Mouse (Mus musculus): Measurements from ENCODE around the gene Serpine1. TPM values are rescaled to one million over a fixed set of nuclear protein-coding genes. Genes with fewer than 3 reads are reported as not detected.

The Serpine1 gene
- total RNA-seq, 1 experiment from 2014 or later: not detected

DNA sequence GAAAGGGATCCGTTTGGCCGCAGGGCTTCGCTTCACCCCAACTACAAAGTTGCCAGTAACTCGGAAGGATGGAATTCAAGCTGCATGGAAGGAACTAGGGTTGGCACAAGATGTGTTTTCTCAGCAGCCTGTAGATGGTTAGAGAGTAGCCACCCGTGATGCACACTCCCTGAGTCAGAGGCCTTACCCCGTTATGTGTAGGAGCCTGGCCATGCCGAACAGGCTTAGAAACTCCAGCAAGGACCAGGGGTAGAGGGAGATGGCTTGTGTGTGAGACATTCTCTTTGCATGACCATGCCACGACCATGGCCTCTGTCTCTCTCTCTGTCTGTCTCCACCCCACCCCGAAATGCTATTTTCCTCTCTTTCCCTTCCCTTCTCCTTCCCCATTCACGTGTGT lies 30.0 kb upstream of the Serpine1 start:
- no peak for ATAC-seq (replicated peaks; ENCODE audit: insufficient number of reproducible peaks, low FRiP score, low TSS enrichment, poor library complexity, severe bottlenecking)

DNA sequence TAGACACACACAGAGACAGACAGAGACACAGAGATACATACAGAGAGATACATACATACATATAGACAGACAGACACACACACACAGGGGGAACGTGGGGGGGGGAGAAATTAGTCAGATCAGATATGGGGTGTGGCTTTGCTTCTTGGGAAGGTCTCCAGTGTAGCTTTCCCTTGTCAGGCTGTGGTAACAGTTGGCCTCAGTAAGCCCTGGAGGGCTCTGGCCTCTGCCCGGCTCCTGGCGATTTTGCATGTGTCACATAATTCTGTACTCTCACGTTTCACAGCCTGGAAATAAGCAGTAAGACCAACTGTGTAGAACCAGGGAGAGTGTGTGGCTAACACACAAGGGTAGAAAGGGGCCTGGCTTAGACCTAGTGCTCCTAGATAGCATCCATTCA lies 28.6 kb upstream of the Serpine1 start:
- no peak for ATAC-seq (replicated peaks; ENCODE audit: insufficient number of reproducible peaks, low FRiP score, low TSS enrichment, poor library complexity, severe bottlenecking)

DNA sequence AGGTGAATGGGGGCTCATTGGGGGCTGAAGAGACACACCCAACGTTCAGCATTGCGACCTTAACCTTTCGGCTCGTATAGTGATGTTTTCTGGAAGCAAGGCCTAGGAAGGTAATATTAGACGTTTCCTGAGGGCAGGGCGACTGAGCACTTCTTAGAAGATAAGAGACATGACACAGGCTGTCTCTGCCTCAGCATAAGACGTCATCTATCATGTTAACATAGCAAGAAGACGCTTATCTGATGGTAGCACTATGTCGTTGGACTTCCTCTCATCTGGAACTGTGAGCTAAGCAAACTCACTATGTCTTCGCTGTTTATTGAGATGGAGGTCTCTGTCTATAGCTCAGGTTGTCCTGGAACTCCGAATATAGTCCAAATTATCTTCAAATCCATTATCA lies 26.4 kb upstream of the Serpine1 start:
- ATAC-seq (replicated peaks; ENCODE audit: insufficient number of reproducible peaks, low FRiP score, low TSS enrichment, poor library complexity, severe bottlenecking): no peak

DNA sequence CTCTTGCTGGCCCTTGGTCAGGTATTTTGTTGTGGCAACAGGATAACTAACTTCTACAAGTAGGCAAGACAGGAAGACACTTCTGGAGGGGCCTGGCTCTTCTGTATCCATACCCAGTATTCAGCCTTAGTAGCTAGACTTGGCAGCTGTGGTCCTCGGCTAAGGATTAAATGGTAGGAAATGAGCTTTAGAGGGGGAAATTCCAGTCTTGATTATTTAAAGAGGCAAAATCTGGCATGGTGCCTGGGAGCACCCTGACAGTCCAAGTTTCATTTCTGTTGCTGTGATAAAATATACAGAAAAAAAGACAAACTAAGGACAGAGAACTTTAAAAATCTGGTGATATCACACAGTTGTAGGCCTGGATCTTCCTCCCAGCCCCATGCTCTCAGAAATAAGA lies 24.0 kb upstream of the Serpine1 start:
- no peak for ATAC-seq (replicated peaks; ENCODE audit: insufficient number of reproducible peaks, low FRiP score, low TSS enrichment, poor library complexity, severe bottlenecking)

DNA sequence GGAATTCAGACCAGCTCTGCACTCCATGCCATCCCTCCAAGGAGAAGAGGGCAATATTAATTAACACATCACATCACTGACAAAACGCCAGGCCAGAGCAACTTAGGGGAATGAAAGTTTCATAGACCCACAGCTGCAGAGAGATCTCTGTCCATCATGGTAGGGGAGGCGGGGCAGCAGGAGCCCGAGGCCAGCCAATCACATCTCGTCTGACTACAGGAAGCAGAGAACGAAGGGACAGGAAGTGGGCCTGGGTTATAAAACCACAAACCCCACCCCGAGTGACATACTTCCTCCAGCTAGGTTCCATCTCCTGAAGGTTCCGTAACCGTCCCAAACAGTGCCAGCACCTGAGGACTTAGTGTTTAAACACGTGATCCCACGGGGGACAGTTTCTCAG lies 23.1 kb upstream of the Serpine1 start:
- 0 out of 2 replicates have a peak, but pooled peaks have one; percentile 53 for ATAC-seq (replicated peaks; ENCODE audit: insufficient number of reproducible peaks, low FRiP score, low TSS enrichment, poor library complexity, severe bottlenecking)

DNA sequence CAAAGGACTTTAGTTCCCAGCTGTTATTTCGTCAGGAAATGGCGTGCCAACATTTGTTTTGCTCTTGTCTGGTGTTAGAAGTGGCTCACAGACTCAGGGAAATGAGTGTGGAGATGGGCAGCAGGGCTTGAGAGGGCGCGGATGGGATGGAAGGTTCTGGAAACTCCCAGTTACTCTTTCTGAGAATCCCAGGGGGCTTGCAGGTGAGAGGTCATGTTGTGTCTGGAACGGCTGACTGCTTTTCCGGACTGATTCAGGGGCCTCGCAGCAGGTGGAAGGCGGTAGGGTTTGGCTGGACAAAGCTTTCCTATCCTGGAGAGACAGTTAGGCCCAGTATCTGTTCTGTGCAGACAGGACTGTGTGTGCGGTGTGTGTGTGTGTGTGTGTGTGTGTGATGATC lies 21.7 kb upstream of the Serpine1 start:
- no peak for ATAC-seq (replicated peaks; ENCODE audit: insufficient number of reproducible peaks, low FRiP score, low TSS enrichment, poor library complexity, severe bottlenecking)

DNA sequence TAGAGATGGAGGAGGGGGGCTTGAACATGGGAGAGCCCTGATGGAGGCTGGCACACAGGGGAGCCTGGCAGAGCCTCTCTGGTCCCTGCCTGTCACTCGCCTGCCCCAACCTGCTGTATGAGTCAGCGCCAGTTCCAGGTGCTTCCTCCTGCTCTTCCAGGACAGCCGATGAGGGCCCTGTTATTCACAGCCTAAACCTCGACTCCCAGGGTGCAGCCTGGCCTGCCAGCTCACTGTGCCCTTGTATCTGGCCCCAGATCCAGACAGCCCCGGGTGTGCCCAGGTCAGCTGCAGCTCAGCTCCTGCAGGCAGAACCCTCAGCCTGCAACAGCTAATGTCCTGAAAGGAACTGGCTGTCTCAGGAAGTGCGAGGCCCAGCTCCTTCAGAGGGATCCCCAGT lies 19.5 kb upstream of the Serpine1 start:
- no peak for ATAC-seq (replicated peaks; ENCODE audit: insufficient number of reproducible peaks, low FRiP score, low TSS enrichment, poor library complexity, severe bottlenecking)

DNA sequence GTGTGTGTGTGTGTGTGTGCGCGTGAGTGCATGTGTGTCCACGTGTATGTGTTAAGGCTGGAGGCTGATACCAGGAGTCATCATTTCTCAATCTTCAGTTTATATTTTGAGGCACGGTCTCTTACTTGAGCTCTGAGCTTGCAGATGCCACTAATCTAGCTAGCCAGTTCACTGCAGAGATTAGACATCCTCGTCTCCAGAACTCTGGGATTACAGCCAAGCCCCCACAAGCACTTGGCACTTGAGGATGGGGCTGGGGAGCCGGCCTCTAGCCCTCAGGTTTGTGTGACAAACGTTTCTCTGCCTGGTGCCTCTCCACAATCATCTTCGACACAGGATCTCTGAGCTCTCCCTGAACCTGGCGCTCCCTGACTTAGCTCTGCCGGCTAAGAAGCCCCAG lies 18.8 kb upstream of the Serpine1 start:
- no peak for ATAC-seq (replicated peaks; ENCODE audit: insufficient number of reproducible peaks, low FRiP score, low TSS enrichment, poor library complexity, severe bottlenecking)

DNA sequence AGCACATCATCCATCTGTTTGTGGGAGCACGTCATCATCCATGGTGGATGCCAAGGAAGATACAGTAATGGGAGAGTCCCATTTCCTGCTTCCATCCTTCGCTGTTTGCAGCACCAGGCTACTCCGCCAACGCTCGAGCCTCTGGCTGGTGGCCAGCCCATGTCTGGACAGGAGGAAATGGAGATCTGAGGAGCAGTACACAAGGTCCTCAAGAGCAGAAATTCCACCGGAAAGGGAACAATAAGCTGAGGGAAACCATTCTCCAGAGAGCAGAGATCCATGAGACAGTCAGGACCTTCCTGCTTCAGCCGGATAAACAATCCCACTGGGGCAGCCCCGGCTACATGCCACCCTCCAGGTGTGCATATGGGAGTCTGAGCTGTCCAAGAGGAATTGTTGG lies 15.3 kb upstream of the Serpine1 start:
- no peak for ATAC-seq (replicated peaks; ENCODE audit: insufficient number of reproducible peaks, low FRiP score, low TSS enrichment, poor library complexity, severe bottlenecking)

DNA sequence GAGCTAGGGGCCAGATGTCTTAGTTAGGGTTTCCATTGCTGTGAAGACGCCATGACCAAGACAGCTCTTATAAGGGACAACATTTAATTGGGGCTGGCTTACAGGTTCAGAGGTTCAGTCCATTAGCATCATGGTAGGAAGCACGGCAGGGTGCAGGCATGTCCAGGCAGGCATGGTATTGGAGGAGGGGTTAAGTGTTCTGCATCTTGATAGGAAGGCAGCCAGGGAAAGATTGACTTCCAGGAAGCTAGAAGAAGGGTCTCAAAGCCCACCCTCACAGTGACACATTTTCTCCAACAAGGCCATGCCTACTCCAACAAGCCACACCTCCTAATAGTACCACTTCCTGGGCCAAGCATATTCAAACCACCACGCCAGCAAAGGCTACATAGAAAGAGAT lies 13.7 kb upstream of the Serpine1 start:
- ATAC-seq (replicated peaks; ENCODE audit: insufficient number of reproducible peaks, low FRiP score, low TSS enrichment, poor library complexity, severe bottlenecking): no peak

DNA sequence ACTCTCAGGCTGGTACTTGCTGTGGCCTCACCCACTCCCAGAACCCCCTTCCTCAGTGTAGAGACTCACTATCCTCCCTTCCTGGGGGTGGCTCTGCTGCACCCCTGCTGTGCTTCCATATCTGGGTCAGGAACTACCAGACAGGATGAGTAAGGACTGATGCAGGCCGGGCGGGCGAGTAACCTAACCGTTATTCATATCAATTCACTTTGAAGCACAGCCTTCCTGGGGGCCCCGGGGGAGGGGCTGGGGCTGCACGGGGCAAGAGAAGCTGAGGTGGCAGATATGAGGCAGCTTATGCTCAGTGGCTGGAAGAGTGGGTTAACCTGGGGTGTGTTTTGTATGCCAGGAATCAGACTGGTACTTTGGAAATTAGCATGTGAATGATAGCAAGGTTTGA lies 13.0 kb upstream of the Serpine1 start:
- ATAC-seq (replicated peaks; ENCODE audit: insufficient number of reproducible peaks, low FRiP score, low TSS enrichment, poor library complexity, severe bottlenecking): no peak

DNA sequence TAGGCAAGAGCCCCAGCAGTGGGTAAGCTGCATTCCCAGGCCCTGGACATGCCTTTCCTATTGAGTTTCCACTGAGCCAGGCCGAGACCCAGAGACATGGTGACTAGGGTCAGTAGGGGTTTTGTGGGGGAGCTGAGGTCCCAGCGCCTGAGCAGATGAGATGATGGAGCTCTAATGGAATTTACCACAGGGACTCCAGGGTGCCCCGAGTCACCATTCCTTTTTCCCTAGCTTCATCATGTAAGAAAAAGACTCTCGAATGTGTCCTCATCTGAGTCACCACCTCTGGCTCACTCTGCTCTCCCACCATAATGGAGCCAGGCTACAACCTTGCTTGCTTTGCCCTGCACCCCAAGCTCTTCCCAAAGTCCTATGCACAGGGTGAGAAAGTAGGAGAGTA lies 11.0 kb upstream of the Serpine1 start:
- no peak for ATAC-seq (replicated peaks; ENCODE audit: insufficient number of reproducible peaks, low FRiP score, low TSS enrichment, poor library complexity, severe bottlenecking)

DNA sequence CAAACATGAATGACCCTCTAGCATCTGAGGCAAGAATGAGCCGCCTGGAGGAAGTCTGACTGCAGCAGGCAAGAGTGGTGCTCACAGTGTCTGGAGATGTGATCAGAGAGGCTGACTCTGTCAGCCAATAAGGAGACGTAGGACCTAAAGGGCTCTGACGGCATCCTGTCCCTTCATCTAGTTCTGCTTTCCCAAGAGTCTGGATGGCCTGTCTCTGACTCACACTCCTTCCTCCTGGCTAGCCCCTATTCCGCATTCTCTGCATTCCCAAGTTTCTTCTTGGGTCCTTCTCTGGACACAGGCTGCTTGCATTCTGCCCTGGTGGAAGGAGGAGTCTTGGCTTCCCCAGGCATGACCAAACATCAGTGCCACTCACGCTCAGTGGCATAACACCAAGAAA lies 7.8 kb upstream of the Serpine1 start:
- no peak for ATAC-seq (replicated peaks; ENCODE audit: insufficient number of reproducible peaks, low FRiP score, low TSS enrichment, poor library complexity, severe bottlenecking)

DNA sequence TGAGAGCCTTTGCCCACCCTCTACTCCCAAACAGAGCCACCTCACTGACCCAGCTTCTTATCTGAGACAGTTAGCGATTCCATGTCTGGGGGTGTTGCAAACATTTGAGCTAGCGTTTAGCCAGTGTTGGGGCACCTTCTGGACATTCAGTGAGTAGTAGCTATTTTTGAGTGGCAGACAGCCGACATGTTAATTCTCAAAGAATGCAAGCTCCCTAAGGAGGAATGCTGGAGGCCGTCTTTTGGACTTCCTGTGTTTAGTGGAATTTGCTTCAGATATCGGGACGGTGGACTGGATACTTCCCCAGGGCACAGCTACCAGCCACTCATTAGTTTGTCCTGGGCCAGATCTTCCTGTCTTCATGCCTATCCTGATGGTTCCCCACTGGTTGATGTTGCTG lies 6.5 kb upstream of the Serpine1 start:
- ATAC-seq (replicated peaks; ENCODE audit: insufficient number of reproducible peaks, low FRiP score, low TSS enrichment, poor library complexity, severe bottlenecking): no peak

DNA sequence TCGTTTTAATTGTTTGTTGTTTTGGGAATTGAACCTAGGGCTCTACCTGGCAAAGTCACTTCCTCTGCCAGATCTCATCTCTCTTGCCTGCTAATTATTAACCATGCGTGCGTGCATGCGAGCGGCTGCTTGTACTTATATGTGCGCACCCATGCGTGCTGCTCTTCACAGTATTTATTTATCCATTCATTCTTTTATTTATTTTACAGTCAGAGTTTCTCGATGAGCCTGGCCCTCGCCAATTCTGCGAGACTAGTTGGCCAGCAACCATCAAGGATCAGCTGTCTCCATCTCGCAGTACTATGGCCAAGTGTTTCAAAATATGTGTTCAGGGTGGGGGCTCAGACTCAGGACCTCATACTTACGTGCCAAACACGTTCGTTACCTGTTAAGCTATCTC lies 6.0 kb upstream of the Serpine1 start:
- ATAC-seq (replicated peaks; ENCODE audit: insufficient number of reproducible peaks, low FRiP score, low TSS enrichment, poor library complexity, severe bottlenecking): no peak

DNA sequence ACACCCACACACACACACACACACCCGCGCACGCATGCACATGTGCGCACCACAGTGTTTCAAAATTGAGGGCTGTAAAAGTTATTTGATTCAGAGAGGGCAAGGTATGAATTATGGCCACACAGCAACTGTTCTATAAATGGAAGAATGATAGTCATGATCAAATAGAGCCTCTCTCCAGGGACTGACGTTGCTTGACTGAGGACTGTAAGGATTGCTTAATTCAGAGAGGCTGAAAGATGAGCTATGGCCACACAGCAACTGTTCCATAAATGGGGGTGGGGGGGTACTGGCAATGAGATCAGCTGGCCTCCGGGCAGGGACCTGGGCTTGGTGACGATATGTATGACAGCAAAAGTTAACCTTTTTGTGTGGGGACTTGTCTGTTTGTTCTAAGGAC lies 5.1 kb upstream of the Serpine1 start:
- no peak for ATAC-seq (replicated peaks; ENCODE audit: insufficient number of reproducible peaks, low FRiP score, low TSS enrichment, poor library complexity, severe bottlenecking)

DNA sequence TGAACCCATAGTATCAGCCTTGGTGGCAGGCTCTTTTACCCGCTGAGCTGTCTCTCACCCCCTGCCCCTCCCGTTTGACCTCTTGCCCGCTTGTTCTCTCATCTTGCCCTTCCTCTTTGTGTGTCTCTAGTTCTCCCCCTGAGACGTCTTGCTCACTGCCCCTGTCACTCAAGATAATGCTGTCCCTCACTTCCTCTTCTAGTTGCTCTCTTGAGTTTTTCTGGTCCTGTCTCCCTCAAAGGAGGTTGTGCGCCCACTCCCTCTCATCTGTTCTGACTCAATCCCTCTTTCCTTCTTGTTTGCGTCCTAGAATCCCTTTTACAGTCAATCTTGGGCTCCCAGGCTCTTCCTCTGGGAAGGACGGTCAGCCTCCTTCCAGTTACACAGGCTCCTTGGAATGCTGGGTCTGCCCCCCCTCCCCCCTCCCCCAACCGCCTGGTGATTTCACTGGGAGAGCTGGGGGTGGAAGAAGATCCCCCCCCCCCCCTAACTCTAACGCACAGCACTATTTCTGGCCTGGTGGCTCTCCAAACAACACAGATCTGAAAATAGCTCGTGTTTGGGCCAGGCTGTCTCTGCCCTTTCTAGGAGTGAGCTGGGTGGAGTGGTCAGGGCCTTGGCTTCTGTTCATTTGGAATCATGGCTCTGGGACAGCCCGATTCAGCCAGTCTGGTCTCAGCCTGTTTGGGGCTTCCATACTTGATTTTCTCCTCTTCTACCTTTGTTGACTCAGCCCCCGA lies 4.3 kb upstream of the Serpine1 start:
- ATAC-seq (replicated peaks; ENCODE audit: insufficient number of reproducible peaks, low FRiP score, low TSS enrichment, poor library complexity, severe bottlenecking): peak; percentile 85

DNA sequence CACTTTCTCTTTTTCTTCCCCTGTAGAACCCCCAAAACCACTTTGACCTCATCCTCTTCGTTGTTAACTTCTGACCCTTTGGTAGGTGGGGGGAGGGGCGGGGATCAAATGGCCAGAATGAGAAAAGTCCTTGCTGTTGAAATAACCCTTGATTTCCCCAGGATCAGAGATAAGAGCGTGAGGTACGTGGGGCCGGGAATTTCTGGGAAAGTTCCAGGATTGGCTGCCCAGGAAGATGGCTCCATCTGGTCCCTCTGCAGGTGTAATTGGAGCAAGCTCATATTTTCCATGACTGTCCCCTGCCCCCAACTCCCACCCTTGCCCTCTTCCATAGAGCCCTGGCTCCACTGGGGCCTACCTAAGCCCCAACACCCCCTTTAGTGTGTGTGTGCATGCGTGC lies 3.7 kb upstream of the Serpine1 start:
- ATAC-seq (replicated peaks; ENCODE audit: insufficient number of reproducible peaks, low FRiP score, low TSS enrichment, poor library complexity, severe bottlenecking): no peak

DNA sequence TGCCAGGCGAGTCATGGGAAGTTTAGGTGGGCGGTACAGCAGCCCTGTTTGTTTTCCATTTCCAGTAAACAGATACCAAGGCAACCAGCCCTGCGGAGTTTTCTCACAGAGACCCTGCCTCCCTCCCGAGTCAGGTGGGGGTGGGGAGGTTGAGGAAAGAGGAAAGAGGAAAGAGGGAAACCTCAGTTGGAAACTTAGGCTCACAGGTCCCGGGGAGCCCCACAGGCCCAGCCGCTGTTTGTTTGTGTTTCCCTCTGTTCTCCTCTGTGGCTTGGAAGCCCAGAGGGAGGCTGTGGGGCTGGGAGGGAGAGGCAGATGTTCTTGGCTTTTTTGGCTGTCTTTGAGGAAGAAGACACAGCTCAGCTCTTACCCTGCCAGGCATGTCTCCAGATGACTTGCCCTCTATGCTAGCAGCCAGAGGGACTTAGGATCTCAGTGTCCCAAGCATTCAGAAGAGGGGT lies 2.2 kb upstream of the Serpine1 start:
- ATAC-seq (replicated peaks; ENCODE audit: insufficient number of reproducible peaks, low FRiP score, low TSS enrichment, poor library complexity, severe bottlenecking): no peak

DNA sequence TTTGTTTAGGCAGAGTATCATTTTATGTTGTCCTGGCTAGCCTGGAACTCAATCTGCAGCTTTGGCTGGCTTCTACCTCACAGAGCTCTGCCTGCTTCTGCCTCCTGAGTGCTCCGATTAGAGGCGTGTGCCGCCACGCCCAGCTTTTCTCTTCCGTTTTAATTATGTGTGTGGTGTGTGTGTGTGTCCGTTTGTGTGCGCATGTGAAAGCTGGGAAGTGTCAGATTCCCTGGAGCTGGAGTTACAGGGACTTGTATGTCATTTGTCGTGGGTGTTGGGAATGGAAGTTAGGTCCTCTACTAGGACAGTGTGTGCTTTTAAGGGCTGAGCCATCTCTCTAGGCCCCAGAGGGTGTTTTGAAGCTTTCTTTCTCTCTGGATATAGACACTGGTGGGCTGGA lies 1.1 kb upstream of the Serpine1 start:
- ATAC-seq (replicated peaks; ENCODE audit: insufficient number of reproducible peaks, low FRiP score, low TSS enrichment, poor library complexity, severe bottlenecking): no peak
